Mouse (Mus musculus): ENCODE data around the gene Prcd. TPM values are rescaled to one million over a fixed set of nuclear protein-coding genes. Genes with fewer than 3 reads are reported as not detected.

Gene Prcd
- total and polyA plus RNA-seq, 3 experiments, result not detected

DNA sequence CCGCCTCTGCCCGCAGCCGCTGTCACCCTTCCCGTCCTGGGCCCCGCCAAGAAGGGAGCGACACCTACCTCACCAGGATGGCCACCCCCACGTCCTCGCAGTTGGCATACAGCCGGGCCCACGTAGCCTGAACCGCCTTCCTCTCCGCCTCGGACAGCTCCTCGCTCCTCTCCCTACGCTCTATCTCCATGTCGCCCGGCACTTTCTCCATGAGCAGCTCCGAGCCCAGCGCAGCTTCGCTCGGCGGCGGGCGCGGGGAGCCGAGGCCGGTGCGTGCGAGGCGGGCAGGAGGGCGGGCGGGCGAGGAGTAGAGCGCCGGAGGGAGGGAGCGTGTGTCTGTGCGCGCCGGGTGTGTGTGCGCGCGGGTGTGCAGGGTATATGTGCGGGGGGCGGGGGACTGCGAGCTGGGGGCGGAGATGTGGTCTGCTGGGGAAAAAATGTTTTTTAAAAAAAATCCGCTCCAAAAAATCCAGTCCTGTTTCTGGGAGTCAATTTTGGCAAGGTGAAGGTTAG lies 431 bp downstream of the Prcd start:
- no peak for TF ChIP-seq SIN3A (IDR thresholded peaks at IDR 0.05; ENCODE audit: low read length)
- no peak for TF ChIP-seq RCOR1 (conservative IDR thresholded peaks at IDR 0.05; ENCODE audit: low read depth, low read length)
- no peak for TF ChIP-seq CHD1 (IDR thresholded peaks at IDR 0.05; ENCODE audit: low read depth, low read length)
- no peak for TF ChIP-seq ETS1 (conservative IDR thresholded peaks at IDR 0.05; ENCODE audit: low read depth, low read length)
- no peak for TF ChIP-seq ZMIZ1 (IDR thresholded peaks at IDR 0.05; ENCODE audit: low read depth, low read length)
- no peak for TF ChIP-seq USF2 (conservative IDR thresholded peaks at IDR 0.05; ENCODE audit: low read depth, low read length)
- TF ChIP-seq POLR2A (IDR thresholded peaks at IDR 0.05; ENCODE audit: low read depth, low read length), result no peak
- TF ChIP-seq IRF4 (IDR thresholded peaks at IDR 0.05; ENCODE audit: low read depth, low read length), result no peak
- TF ChIP-seq RAD21 (IDR thresholded peaks at IDR 0.05; ENCODE audit: low read depth, low read length), result no peak
- no peak for TF ChIP-seq CHD2 (IDR thresholded peaks at IDR 0.05; ENCODE audit: low read length)
- TF ChIP-seq ELF1 (IDR thresholded peaks at IDR 0.05; ENCODE audit: low read depth, low read length), result no peak
- no peak for TF ChIP-seq SMC3 (IDR thresholded peaks at IDR 0.05; ENCODE audit: low read depth, low read length)
- no peak overlapping the region for H3K27ac ChIP-seq (ENCODE audit: insufficient read depth, low read depth)
- in situ Hi-C loops (cut with MboI; ENCODE audit: low pct_ligation_motif_present, low pct_unique_long_range_greater_than_20kb, low sequenced_read_pairs), result loop anchor here (25.0 kb wide), 1 partner anchor 534 kb away; the partner anchor contains the start of gene Sept9
- no peaks in the 10 kb centered on the region for H3K79me2 ChIP-seq (replicated peaks; ENCODE audit: control insufficient read depth, extremely low read depth, insufficient read depth, poor library complexity, severe bottlenecking)
- H3K9me3 ChIP-seq (replicated peaks; ENCODE audit: low read length), result no peaks in the 10 kb centered on the region
- no peak overlapping the region for H3K9ac ChIP-seq (ENCODE audit: insufficient read depth, low read depth)
- DNase-seq (ENCODE audit: extremely low read depth), result no peak
- no peaks in the 10 kb centered on the region for H3K36me3 ChIP-seq (replicated peaks in 1 of 2; ENCODE audit: control insufficient read depth in 1 of 2, insufficient read depth in 1 of 2, low read length in 1 of 2)
- no peak overlapping the region for H3K4me2 ChIP-seq (ENCODE audit: insufficient read depth, low read depth, poor library complexity, severe bottlenecking)
- H3K4me3 ChIP-seq (replicated peaks in 1 of 3; ENCODE audit: low read depth in 2 of 3, low read length in 2 of 3, poor library complexity in 1 of 3), result no peak overlapping the region
- H3K4me1 ChIP-seq (ENCODE audit: control insufficient read depth in 1 of 2, insufficient read depth in 2 of 2), result peaks cover 12 to 29% of the 10 kb centered on the region in 2 experiments
- dilution Hi-C loops (cut with MboI; ENCODE audit: extremely low pct_ligation_motif_present, extremely low pct_unique_long_range_greater_than_20kb, low sequenced_read_pairs), result no loop called here
- H3K27me3 ChIP-seq (replicated peaks), result peaks cover 50% of the 10 kb centered on the region

DNA sequence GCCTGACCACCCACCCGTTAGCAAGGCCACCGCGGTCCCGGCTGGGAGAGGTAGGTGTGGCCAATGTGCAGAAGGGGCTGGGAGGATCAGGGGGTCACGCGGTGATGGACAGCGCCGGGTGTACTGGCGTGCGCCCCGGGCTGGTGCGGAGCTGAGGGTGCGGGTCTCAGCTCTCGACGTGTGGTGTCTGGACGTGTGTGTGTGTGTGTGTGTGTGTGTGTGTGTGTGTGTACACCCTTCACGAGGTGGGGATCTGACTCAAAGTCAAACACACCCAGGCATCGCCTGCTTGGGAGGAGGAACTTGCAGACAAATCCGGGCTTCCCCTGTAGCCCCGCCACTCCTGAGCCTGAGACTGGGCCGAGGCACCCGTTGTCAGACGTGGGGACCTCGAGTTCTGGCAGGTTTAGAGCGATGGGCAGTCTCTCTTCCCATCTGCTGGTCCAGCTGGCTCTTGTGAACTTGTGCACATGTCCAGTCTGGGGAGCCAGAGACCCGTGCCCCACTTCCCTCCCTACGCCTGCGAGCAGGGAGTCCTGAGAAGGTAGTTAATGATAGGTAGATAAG lies 1.0 kb downstream of the Prcd start, which contains the start of gene Cygb:
TSS of gene Cygb (minus strand) at position 59 of the 567 bp plus-strand sequence.
- H3K27me3 ChIP-seq (replicated peaks), result peaks cover 44% of the 10 kb centered on the region
- TF ChIP-seq CTCF (conservative IDR thresholded peaks at IDR 0.05 in 1 of 2, IDR thresholded peaks at IDR 0.05 in 1 of 2; ENCODE audit: low read depth in 2 of 2, low read length in 2 of 2), result no peak
- TF ChIP-seq PAX5 (IDR thresholded peaks at IDR 0.05; ENCODE audit: low read length), result no peak
- H3K9ac ChIP-seq (ENCODE audit: insufficient read depth, low read depth), result no peak within 1 kb of the TSS
- no peak for DNase-seq (ENCODE audit: extremely low read depth)
- in situ Hi-C loops (cut with MboI; ENCODE audit: low pct_ligation_motif_present, low pct_unique_long_range_greater_than_20kb, low sequenced_read_pairs), result loop anchor here (25.0 kb wide), 1 partner anchor 533 kb away; the partner anchor contains the start of gene Sept9
- no peak within 1 kb of the TSS for H3K4me3 ChIP-seq (replicated peaks in 1 of 3; ENCODE audit: low read depth in 2 of 3, low read length in 2 of 3, poor library complexity in 1 of 3)
- H3K36me3 ChIP-seq (replicated peaks in 1 of 2; ENCODE audit: control insufficient read depth in 1 of 2, insufficient read depth in 1 of 2, low read length in 1 of 2), result no peaks in the 10 kb centered on the region
- no peaks in the 10 kb centered on the region for H3K9me3 ChIP-seq (replicated peaks; ENCODE audit: low read length)
- no peak within 1 kb of the TSS for H3K4me2 ChIP-seq (ENCODE audit: insufficient read depth, low read depth, poor library complexity, severe bottlenecking)
- H3K27ac ChIP-seq (ENCODE audit: insufficient read depth, low read depth), result no peak within 1 kb of the TSS
- H3K4me1 ChIP-seq (ENCODE audit: control insufficient read depth in 1 of 2, insufficient read depth in 2 of 2), result peaks cover 12 to 29% of the 10 kb centered on the region in 2 experiments
- H3K79me2 ChIP-seq (replicated peaks; ENCODE audit: control insufficient read depth, extremely low read depth, insufficient read depth, poor library complexity, severe bottlenecking), result no peaks in the 10 kb centered on the region
- dilution Hi-C loops (cut with MboI; ENCODE audit: extremely low pct_ligation_motif_present, extremely low pct_unique_long_range_greater_than_20kb, low sequenced_read_pairs), result no loop called here
